Mouse (Mus musculus) kidney, embryonic 14.5 days (tissue): ENCODE results near the gene Ptpn22. TPM values are rescaled to one million over a fixed set of nuclear protein-coding genes. Genes with fewer than 3 reads are reported as not detected.
"Not testable (repeated sequence)": the region's sequence is repeated elsewhere in the genome, so short reads cannot be mapped to it uniquely, and the experiment has no call there.

Experiments
- ATAC-seq: fragments of 200-750 bp; cut with Nextera tagmentation; 2 replicates; pipeline ENCODE4 v1.8.0; 2017; ENCODE audit warnings: moderate number of reproducible peaks, mild to moderate bottlenecking, moderate TSS enrichment, moderate library complexity; ENCODE audit not compliant: low FRiP score, low TSS enrichment
- H3K27ac ChIP-seq: fragments of 300-500 bp; sonication (generic); 2 replicates; pipeline ENCODE4 v1.5.1; 2014; ENCODE audit warnings: low read depth, mild to moderate bottlenecking, low read length, moderate library complexity, mixed read lengths
- H3K27me3 ChIP-seq: fragments of 300-500 bp; sonication (generic); 2 replicates; pipeline ENCODE4 v1.6.1; 2014; ENCODE audit warnings: mild to moderate bottlenecking, low read length; ENCODE audit not compliant: control insufficient read depth, insufficient read depth
- H3K36me3 ChIP-seq: fragments of 300-500 bp; sonication (generic); 2 replicates; pipeline ENCODE4 v1.6.1; 2014; ENCODE audit warnings: low read length, mixed read lengths; ENCODE audit not compliant: control insufficient read depth, insufficient read depth
- H3K4me1 ChIP-seq: fragments of 300-500 bp; sonication (generic); 2 replicates; pipeline ENCODE4 v1.6.1; 2014; ENCODE audit warnings: low read length, mixed read lengths; ENCODE audit not compliant: control insufficient read depth, insufficient read depth
- H3K4me2 ChIP-seq: fragments of 300-500 bp; sonication (generic); replicated peaks from 2 replicates; pipeline ENCODE4 v1.6.1; 2014; ENCODE audit warnings: low read depth, mild to moderate bottlenecking, low read length
- H3K4me3 ChIP-seq: fragments of 300-500 bp; sonication (generic); 2 replicates; pipeline ENCODE4 v1.5.1; 2014; ENCODE audit warnings: mild to moderate bottlenecking, low read length
- H3K9ac ChIP-seq: fragments of 300-500 bp; sonication (generic); 2 replicates; pipeline ENCODE4 v1.6.1; 2014; ENCODE audit warnings: low read depth, mild to moderate bottlenecking, low read length, moderate library complexity
- H3K9me3 ChIP-seq: fragments of 300-500 bp; sonication (generic); 2 replicates; pipeline ENCODE4 v1.6.1; 2016; ENCODE audit warnings: low read length; ENCODE audit not compliant: control insufficient read depth
- WGBS: fragments of 180-500 bp; shearing (Covaris S2); extraction: QIAGEN DNeasy Blood & Tissue Kit; methylation state at CpG from one replicate; pipeline ENCODE4 v1.1.7; 2014; 5-methylcytosine and 5-hydroxymethylcytosine counted together
- polyA plus RNA-seq: library from polyadenylated mRNA; unstranded; fragments of >200 nt; fragmentation: Nextera tagmentation; extraction: Ambion mirVana; gene quantifications from 2 replicates; pipeline ENCODE4 v1.2.1, GENCODE M21; 2014

Gene Ptpn22
- polyA plus RNA-seq, 1 experiment from 2014 or later = 0.92 TPM

GRCm38 (mm10) chr3:103835272-103835950 lies 24.2 kb upstream of the Ptpn22 start:
- Histone ChIP-seq H3K9me3 (no peaks in the 10 kb centered on the region), H3K4me2 (no peak overlapping the region), H3K4me1 (no peaks in the 10 kb centered on the region), H3K9ac (no peak overlapping the region), H3K4me3 (no peak overlapping the region), H3K27me3 (no peaks in the 10 kb centered on the region), H3K36me3 (no peaks in the 10 kb centered on the region), H3K27ac (no peak overlapping the region)
- 81% methylated on average over 6 of the region's 6 CpGs for WGBS
- no peak for ATAC-seq

GRCm38 (mm10) chr3:103835951-103836310 lies 23.7 kb upstream of the Ptpn22 start:
- no peak overlapping the region for H3K9ac ChIP-seq
- H3K27me3 ChIP-seq = no peaks in the 10 kb centered on the region
- ATAC-seq = no peak
- 84% methylated on average over 10 of the region's 10 CpGs for WGBS
- no peaks in the 10 kb centered on the region for H3K9me3 ChIP-seq
- no peaks in the 10 kb centered on the region for H3K36me3 ChIP-seq
- H3K4me2 ChIP-seq = no peak overlapping the region
- H3K4me3 ChIP-seq = no peak overlapping the region
- H3K4me1 ChIP-seq = no peaks in the 10 kb centered on the region
- no peak overlapping the region for H3K27ac ChIP-seq

- no peak for ATAC-seq
- 97% methylated on average over 5 of the region's 5 CpGs for WGBS
- H3K27me3 ChIP-seq = no peaks in the 10 kb centered on the region
Measured at GRCm38 (mm10) chr3:103836453-103836852, 23.1 kb upstream of the Ptpn22 start.

GRCm38 (mm10) chr3:103839711-103840110 lies 19.9 kb upstream of the Ptpn22 start:
- WGBS = 94% methylated on average over 6 of the region's 6 CpGs
- Histone ChIP-seq H3K4me1 (no peaks in the 10 kb centered on the region), H3K27ac (no peak overlapping the region), H3K9me3 (peaks cover 2% of the 10 kb centered on the region), H3K4me2 (no peak overlapping the region), H3K4me3 (no peak overlapping the region), H3K36me3 (no peaks in the 10 kb centered on the region), H3K27me3 (no peaks in the 10 kb centered on the region), H3K9ac (no peak overlapping the region)
- no peak for ATAC-seq

More at GRCm38 (mm10) chr3:103836453-103836852, 23.1 kb upstream of the Ptpn22 start:
- Histone ChIP-seq H3K9me3 (no peaks in the 10 kb centered on the region), H3K9ac (no peak overlapping the region), H3K4me1 (no peaks in the 10 kb centered on the region), H3K4me3 (no peak overlapping the region), H3K4me2 (no peak overlapping the region), H3K27ac (no peak overlapping the region), H3K36me3 (no peaks in the 10 kb centered on the region)

GRCm38 (mm10) chr3:103840195-103840594 lies 19.4 kb upstream of the Ptpn22 start:
- not testable (repeated sequence) for H3K4me1 ChIP-seq, H3K4me2 ChIP-seq, H3K9me3 ChIP-seq, ATAC-seq, H3K9ac ChIP-seq, H3K4me3 ChIP-seq, H3K27me3 ChIP-seq, H3K36me3 ChIP-seq, H3K27ac ChIP-seq
- 92% methylated on average over 3 of the region's 3 CpGs for WGBS

- not testable (repeated sequence) for H3K27ac ChIP-seq, H3K27me3 ChIP-seq, H3K4me2 ChIP-seq, H3K36me3 ChIP-seq, H3K4me3 ChIP-seq, H3K9me3 ChIP-seq, H3K9ac ChIP-seq, ATAC-seq, H3K4me1 ChIP-seq
- 96% methylated on average over 7 of the region's 7 CpGs for WGBS
Measured at GRCm38 (mm10) chr3:103840946-103841345, 18.6 kb upstream of the Ptpn22 start.

GRCm38 (mm10) chr3:103850644-103851363 lies 8.8 kb upstream of the Ptpn22 start:
- H3K4me1 ChIP-seq = no peaks in the 10 kb centered on the region
- H3K9ac ChIP-seq = no peak overlapping the region
- no peaks in the 10 kb centered on the region for H3K36me3 ChIP-seq
- ATAC-seq = no peak
- no peak overlapping the region for H3K4me2 ChIP-seq
- 82% methylated on average over 9 of the region's 9 CpGs for WGBS
- H3K4me3 ChIP-seq = no peak overlapping the region
- no peak overlapping the region for H3K27ac ChIP-seq
- no peaks in the 10 kb centered on the region for H3K27me3 ChIP-seq
- H3K9me3 ChIP-seq = no peaks in the 10 kb centered on the region

- no peak for ATAC-seq
- H3K4me1 ChIP-seq = no peaks in the 10 kb centered on the region
- no peak overlapping the region for H3K4me2 ChIP-seq
- no peak overlapping the region for H3K27ac ChIP-seq
- H3K9ac ChIP-seq = no peak overlapping the region
- WGBS = 73% methylated on average over 6 of the region's 6 CpGs
- H3K27me3 ChIP-seq = no peaks in the 10 kb centered on the region
- no peaks in the 10 kb centered on the region for H3K36me3 ChIP-seq
- no peaks in the 10 kb centered on the region for H3K9me3 ChIP-seq
- H3K4me3 ChIP-seq = no peak overlapping the region
Measured at GRCm38 (mm10) chr3:103851481-103851880, 8.1 kb upstream of the Ptpn22 start.

GRCm38 (mm10) chr3:103851882-103852281 lies 7.7 kb upstream of the Ptpn22 start:
- Histone ChIP-seq H3K9me3 (no peaks in the 10 kb centered on the region), H3K4me2 (no peak overlapping the region), H3K4me3 (no peak overlapping the region), H3K4me1 (no peaks in the 10 kb centered on the region), H3K27ac (no peak overlapping the region), H3K36me3 (no peaks in the 10 kb centered on the region), H3K27me3 (no peaks in the 10 kb centered on the region), H3K9ac (no peak overlapping the region)
- WGBS = 89% methylated on average over 8 of the region's 8 CpGs
- ATAC-seq = no peak
